Mouse (Mus musculus) kidney, adult 8-10 months (tissue): ENCODE measurements around the gene Acsl5.

Experiments used
- DNase-seq, 2 experiments: peaks; one replicate each; pipeline ENCODE4 v3.0.0; 2022

Gene Acsl5

GRCm38 (mm10) chr19:55251383-55252124 lies at the start of gene Acsl5:
Acsl5 (plus strand) TSS chr19:55251938.
- DNase-seq, result peak; percentile 37 to 45

DNA sequence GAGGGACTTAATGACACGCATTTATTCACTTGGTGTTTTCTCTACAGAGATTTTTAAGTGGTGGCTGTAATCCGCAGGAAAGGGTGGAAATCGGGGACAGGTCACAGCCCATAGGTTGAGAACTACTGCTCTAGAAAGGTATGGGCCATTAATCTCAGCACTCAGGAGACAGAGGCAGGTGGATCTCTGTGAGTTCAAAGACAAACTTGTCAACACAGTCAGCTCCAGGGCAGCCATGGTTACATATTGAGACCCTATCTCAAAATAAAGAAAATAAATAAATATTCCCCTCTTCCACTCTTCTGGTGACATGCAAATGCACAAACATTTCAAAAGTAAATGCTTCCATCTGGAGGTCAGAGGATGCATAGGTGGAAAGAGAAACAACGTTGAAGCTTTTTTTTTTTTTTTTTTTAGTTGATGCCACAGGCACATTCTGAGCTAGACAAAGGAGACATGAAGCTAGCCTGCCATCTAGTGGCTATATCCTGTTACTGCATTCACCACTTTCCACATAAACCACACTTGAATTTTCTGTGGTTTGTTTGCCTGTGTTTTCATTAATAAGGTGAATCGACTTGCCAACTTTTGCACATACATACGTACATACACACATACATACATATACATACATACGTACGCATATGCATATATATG lies 45.1 kb upstream of the Acsl5 start:
- DNase-seq, result peak; percentile 31 to 59

GRCm38 (mm10) chr19:55207205-55207604 lies 44.5 kb upstream of the Acsl5 start:
- DNase-seq, result no peak

DNA sequence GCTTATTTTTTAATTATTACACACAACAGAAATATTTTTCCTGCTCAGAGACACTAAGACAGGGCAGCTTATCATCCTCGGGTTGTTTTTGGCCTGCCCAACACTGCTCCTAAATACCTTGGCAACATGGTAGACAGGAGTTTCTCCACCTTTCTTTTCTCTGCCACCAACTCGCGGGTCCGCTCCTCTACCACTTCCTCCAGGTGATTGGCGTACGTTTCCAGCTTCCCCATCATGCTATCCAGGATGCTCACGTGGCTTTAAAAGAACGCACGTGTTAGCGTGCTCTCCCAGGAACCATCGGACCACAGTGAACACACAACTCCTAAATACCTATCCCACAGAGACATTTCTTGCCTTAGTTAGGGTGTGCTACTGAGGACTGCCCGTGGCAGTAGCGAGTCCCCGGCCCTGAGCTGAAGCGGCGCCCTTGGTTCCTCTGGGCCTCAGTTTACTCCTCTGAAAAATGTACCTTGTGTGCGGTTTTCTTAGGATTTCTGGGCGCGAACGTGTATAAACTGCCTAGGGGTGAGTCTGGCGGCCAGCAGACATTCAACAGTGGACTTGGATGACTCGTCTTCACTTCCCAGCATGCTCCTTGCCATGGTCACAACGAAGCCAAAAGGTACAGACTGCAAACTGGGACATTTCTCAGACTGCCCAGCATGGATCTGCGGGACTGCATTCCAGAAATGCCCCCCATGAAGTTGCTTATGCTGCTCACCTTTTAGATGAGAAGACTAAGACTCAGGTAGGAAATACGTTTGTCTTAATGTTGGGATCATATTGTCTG lies 43.8 kb upstream of the Acsl5 start:
- DNase-seq, result no peak

- DNase-seq, result no peak
These were observed 43.1 kb upstream of the Acsl5 start for GRCm38 (mm10) chr19:55208654-55209053.

DNA sequence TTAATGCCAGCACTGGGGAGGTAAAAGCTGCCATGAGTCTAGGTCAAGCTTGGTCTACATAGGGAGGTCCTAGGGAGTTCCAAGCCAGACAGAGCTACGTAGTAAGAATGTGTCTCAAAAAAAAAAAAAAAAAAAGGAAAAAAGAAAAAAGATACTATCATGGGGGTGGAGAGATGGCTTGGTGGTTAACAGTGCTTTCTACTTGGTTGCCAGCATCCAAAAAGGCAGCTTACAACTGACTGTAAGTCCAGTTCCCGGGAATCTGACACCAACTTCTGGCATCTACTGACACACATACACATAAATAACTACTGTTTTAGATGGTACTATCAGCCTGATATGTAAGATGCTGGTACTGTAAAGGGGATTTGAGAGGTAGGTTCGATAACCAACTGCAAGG lies 42.7 kb upstream of the Acsl5 start:
- no peak for DNase-seq

- DNase-seq, result no peak
These were observed 40.0 kb upstream of the Acsl5 start for GRCm38 (mm10) chr19:55211698-55212097.

GRCm38 (mm10) chr19:55213617-55214340 lies 38.0 kb upstream of the Acsl5 start:
- no peak for DNase-seq

- no peak for DNase-seq
These were observed 34.9 kb upstream of the Acsl5 start for GRCm38 (mm10) chr19:55216876-55217275.

- no peak for DNase-seq
These were observed 34.4 kb upstream of the Acsl5 start for GRCm38 (mm10) chr19:55217365-55217764.

DNA sequence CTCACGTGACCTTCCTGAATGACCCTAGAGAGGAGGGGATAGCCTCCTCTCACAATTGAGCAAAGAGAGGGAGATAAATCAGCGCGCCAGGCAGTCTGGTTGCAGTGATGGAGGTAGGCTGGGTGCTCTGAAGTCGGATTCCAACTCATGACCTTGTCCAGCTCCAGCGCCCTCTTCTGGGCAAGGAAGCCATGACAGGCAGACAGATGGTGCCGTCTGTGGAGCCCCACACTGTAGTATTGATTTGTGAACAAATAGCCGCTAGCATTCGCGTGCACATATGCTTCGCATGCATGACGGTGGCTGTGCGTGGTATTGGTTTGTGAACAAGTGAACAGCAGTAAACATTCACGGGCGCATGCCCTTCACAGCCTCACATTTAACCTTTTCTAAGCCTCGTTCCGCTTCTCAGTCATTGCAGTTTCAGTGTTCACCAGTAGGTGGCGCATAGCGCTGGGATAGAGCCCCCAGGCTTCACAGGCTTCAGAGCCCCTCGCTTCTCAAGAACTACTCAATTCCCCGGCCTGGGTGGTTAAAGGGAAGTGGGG lies 33.5 kb upstream of the Acsl5 start:
- DNase-seq, result peak; percentile 71 to 88

GRCm38 (mm10) chr19:55218741-55219221 lies 33.0 kb upstream of the Acsl5 start:
- no peak for DNase-seq

DNA sequence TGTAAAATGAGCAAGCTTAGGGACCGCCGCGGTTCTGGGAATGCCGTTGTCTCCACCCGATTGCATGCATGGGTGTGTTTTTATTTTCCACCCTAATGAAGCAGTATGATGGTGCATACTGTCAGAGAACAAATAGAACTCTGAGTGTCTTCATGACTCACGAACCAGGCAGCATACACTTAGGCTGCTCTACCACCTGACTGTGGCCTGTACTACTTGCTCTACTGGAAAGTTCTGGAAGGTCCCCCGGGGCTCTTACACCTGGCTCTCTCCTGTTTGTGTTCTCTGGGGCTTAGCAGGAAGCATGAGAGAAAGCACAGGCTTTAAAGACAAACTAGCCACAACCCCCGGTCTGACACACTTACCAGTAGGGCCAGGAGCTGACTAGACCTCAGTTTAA lies 32.4 kb upstream of the Acsl5 start:
- DNase-seq, result peak; percentile 24 to 43

GRCm38 (mm10) chr19:55221208-55221607 lies 30.5 kb upstream of the Acsl5 start:
- no peak for DNase-seq

GRCm38 (mm10) chr19:55222268-55222667 lies 29.5 kb upstream of the Acsl5 start:
- DNase-seq, result no peak

- DNase-seq, result no peak
These were observed 25.1 kb upstream of the Acsl5 start for GRCm38 (mm10) chr19:55226621-55227020.

GRCm38 (mm10) chr19:55227135-55227534 lies 24.6 kb upstream of the Acsl5 start:
- no peak for DNase-seq

DNA sequence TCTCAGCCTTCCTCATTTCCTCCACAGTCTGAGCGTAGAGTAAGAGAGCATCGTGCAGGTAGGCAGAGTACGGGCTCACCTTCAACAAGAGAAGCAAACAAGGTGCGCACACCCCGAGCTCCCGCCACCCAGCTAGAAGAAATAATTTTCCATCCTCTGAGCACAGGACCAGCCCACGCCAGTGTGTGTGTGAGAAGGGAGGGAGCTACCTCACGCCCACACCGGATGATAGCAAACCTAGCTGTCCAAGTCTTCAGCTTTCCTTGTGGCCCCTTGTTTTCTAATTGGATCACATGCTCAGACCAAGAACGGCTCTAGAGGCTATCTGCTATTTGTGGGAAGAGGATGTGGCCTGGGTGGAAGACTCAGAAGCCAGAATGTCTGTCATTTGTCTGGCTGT lies 20.7 kb upstream of the Acsl5 start:
- DNase-seq, result no peak

DNA sequence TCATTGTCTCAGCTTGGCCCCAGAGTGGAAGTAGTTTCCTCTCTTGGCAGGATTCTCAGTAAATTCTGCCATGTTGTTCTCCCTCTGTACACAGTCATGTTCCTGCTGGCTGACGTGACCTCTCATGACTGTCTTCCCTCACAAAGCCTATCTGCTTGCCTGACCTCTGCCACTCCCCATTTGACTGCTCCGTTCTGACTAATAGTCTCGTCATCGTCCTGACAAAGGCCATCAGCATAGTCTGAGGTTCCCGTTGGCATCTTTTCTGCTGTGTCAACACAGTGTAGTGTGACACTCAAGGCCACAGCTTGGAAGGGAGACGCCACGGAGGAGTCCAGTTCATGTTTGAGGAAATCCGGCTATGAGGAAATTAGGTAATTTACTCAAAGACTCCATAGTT lies 19.6 kb upstream of the Acsl5 start:
- DNase-seq, result no peak

- DNase-seq, result peak; percentile 42 to 66
These were observed 15.7 kb upstream of the Acsl5 start for GRCm38 (mm10) chr19:55236026-55236425.

DNA sequence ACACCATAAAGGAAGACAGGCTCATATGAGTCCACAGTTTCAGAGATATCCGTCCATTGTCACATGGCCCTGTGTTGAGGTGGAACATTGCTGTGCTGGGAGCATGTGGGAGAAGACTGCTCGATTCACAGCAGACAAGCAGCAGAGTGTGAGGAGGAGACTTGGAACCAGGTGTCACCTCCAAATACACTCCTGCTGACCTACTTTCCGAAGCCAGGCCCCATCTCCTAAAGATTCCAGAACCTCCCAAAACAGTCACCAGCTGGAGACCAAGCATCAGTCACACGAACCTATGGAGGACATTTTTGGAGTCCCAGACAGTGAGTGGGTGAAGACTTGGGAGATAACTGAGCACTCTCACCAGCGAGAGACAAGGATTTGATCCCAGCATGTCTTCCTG lies 15.2 kb upstream of the Acsl5 start:
- no peak for DNase-seq

DNA sequence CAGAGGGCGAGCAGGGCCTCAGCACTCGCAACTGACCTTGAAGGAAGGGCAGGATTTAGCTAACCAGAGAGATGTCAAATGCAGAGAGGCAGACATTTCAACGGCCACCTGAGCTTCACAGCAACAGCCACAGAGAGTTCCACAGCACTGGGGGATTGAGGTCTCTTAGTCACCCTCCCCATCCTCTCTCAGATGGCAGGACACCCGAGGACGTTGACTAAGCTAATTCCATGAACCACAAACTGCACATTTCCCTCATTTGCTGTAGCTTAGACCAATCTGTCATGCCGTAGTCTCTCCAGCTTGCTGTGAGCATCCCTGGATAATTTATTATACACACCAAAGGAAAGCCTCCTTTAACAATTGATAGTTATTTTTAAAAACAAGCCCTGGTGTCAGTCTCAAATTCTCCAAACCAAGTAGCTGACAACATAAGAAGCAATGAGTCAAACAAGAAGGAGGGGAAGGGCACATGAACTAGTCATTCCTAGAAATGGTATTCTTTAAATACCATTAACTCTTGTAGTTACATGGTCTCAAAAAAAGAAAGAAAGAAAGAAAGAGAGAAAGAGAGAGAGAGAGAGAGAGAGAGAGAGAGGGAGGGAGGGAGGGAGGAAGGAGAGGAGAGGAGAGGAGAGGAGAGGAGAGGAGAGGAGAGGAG lies 11.8 kb upstream of the Acsl5 start:
- no peak for DNase-seq
